Mouse (Mus musculus): ENCODE measurements at regions not wholly inside any gene's neighbourhood (a gene's known extent, or its start where the extent isn't known, plus 50 kb on each side); places are given as distances from the start of the nearest gene placed in this dataset.

DNA sequence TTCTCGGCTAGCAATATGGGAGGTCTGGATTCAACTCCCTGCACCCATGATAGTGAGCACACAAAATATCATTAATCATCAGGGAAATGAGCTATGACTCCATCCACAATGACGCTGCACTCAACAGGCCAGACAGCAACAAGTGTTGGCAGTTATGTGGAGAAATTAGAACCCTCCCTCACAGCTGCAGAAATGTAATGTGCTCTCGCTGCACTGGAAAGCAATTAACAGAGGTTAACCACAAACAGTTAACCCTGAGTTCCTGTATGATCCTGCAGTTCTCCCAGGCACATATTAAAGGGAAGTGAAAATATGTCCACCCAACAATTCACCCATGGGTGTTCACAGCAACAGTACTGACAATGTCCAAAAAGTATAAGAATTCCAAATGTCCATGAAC is 54.0 kb upstream of the Jade2 start:
- Histone ChIP-seq H3K27ac (replicated peaks; ENCODE audit: low read depth, low read length) (no peak overlapping the region), H3K4me1 (ENCODE audit: control insufficient read depth, insufficient read depth, insufficient read length, low read length) (no peaks in the 10 kb centered on the region), H3K4me3 (ENCODE audit: insufficient read depth, low read depth, low read length) (no peak overlapping the region)

DNA sequence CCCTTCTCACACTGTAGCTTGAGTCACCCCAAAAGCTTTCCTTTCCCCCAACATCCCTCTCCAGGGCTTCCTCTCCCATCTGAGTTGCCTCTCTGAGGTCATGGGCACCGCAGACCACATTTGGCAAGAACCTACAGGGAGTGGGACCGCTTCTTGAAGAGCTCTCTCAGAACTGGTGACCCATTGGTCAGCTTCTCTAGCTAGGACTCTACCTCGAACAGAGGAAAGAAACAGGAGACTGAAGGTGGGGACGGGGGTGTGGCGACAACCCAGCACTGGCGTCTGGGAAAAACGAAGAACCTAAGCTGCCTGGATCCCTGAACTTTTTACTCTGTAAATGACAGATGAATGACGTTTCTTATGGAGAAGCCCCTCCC is 51.8 kb upstream of the Cdkn2aipnl start:
- H3K4me3 ChIP-seq (ENCODE audit: insufficient read depth, low read depth, low read length), result peak overlapping the region; percentile 55; the same call in 1 of the 2 replicates
- peak overlapping the region; percentile 95 for H3K27ac ChIP-seq (replicated peaks; ENCODE audit: low read depth, low read length)
- peaks cover 11% of the 10 kb centered on the region for H3K4me1 ChIP-seq (ENCODE audit: control insufficient read depth, insufficient read depth, insufficient read length, low read length)

DNA sequence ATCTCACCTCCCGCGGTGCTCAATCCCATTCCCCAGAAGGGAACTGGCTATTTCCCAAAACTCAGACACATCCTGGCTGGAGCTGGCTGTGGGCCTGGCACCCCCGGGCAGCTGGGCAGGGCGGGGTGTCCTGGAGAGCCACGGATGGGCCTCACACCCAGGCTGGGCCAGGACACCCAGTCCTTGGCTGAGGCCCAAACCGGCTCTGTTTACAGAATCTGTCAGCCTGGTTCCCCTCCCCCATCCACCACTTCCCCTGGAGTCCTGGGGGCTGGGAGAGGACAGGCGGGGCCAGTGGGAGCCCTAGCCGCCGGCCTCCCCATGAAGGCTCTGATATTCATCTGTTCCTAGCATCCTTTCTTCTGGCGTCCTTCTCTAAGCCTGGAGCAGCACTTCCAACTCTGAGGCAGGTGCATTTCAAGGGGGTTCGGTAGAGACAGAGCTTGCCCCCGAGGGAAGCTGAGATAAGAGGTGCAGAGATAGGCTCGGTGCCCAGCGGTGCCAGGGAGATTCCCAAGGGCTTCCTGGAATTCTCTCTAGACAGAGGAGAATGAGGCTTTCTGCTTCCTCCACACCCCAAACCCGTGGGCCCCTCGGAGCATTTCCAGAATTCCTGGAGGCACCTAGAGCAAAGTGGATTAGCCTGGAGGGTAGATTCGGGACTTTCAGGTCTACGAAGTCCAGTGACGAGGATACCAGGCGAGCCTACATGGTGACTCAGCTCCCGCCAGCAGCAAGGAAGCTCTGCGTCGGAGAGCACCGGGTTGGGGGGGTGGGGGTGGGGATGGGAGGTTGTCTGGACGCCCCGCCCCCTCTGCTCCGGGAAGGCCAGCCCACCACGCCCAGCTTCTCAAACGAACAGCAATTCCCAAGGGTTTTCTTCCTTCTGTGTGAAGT is 51.2 kb upstream of the Cdkn2aipnl start:
- Histone ChIP-seq H3K4me1 (ENCODE audit: control insufficient read depth, insufficient read depth, insufficient read length, low read length) (peaks cover 11% of the 10 kb centered on the region), H3K27ac (replicated peaks; ENCODE audit: low read depth, low read length) (peak overlapping the region; percentile 95), H3K4me3 (ENCODE audit: insufficient read depth, low read depth, low read length) (peak overlapping the region; percentile 55)
